In the genomic region with DNA sequence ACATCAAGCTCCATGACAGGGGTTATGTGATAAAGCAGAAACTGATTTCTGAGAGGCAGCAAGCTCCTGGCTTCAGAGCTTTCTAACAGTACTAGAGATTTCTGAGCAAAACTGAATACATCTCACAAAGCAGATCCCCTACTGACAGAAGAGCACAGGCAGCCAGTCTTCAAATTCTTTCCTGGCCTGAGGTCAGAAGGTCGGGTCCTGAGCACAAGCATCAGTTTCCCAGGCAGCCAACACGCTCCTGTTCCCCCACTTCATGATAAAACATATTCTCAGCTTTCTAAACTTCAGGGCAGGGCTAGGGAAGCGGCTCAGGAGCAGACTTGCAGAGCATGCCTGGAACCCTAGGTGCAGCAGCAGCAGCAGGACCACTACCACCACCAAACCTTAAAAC, we compare ENCODE assay signal across 16 mouse cellular contexts. TPM values are rescaled to one million over a fixed set of nuclear protein-coding genes. Genes with fewer than 3 reads are reported as not detected.
DNase-seq lines count a peak whose midpoint lies in the region; ATAC-seq and TF ChIP-seq lines count a peak whose summit lies in the region.
"Had no signal": no experiment of that assay in that cellular context is flagged by ENCODE, and none has a peak within 500 bp of the region (broad histone marks: within the 10 kb centered on the region; RNA-seq: fewer than 3 reads in every experiment).

No protein-coding gene starts in this region.

- no peaks in the 10 kb centered on the region for H3K27me3 ChIP-seq in heart, embryonic 13.5 days (replicated peaks)
- no peaks in the 10 kb centered on the region for H3K27me3 ChIP-seq in lung, embryonic 14.5 days (ENCODE audit: insufficient read depth, low read length)
- no peaks in the 10 kb centered on the region for H3K27me3 ChIP-seq in limb, embryonic 15.5 days
- H3K27me3 ChIP-seq in liver, postnatal 0 days (ENCODE audit: insufficient read depth, low read length), result no peaks in the 10 kb centered on the region

- H3K4me1 ChIP-seq in heart, embryonic 13.5 days, result peaks cover 25% of the 10 kb centered on the region
- peaks cover 20% of the 10 kb centered on the region for H3K4me1 ChIP-seq in lung, embryonic 14.5 days (ENCODE audit: insufficient read depth)
- no peaks in the 10 kb centered on the region for H3K4me1 ChIP-seq in brown adipose tissue, adult 24 weeks (ENCODE audit: control insufficient read depth, insufficient read depth, insufficient read length, low read length)
- H3K4me1 ChIP-seq in limb, embryonic 15.5 days, result peaks cover 13% of the 10 kb centered on the region
- peaks cover 5% of the 10 kb centered on the region; the same call in 1 of the 2 replicates for H3K4me1 ChIP-seq in liver, postnatal 0 days (ENCODE audit: insufficient read depth)

- H3K27ac ChIP-seq in heart, embryonic 13.5 days (replicated peaks), result peak overlapping the region; percentile 15; the same call in 1 of the 2 replicates
- peak overlapping the region; percentile 58; the same call in 1 of the 2 replicates for H3K27ac ChIP-seq in lung, embryonic 14.5 days (ENCODE audit: low read depth)
- peak overlapping the region; percentile 62 for H3K27ac ChIP-seq in brown adipose tissue, adult 24 weeks (replicated peaks; ENCODE audit: low read depth, low read length)
- peak overlapping the region; percentile 72 for H3K27ac ChIP-seq in limb, embryonic 15.5 days
- H3K27ac ChIP-seq in liver, postnatal 0 days (ENCODE audit: low read depth), result no peak overlapping the region
- H3K27ac ChIP-seq: forebrain, embryonic 10.5 days; kidney, postnatal 0 days; macrophage had no signal

- WGBS in heart, embryonic 13.5 days, result 29% methylated on average over 3 of the region's 3 CpGs
- 39% methylated on average over 3 of the region's 3 CpGs for WGBS in lung, embryonic 14.5 days
- WGBS in limb, embryonic 15.5 days, result 53% methylated on average over 3 of the region's 3 CpGs
- WGBS in liver, postnatal 0 days (ENCODE audit: insufficient replicate concordance), result 62% methylated on average over 3 of the region's 3 CpGs

- H3K9ac ChIP-seq in heart, embryonic 13.5 days, result no peak overlapping the region; the same call in 1 of the 2 replicates
- no peak overlapping the region for H3K9ac ChIP-seq in lung, embryonic 14.5 days
- no peak overlapping the region for H3K9ac ChIP-seq in limb, embryonic 15.5 days
- H3K9ac ChIP-seq in liver, postnatal 0 days (replicated peaks), result no peak overlapping the region

- no peak overlapping the region for H3K4me3 ChIP-seq in heart, embryonic 13.5 days
- H3K4me3 ChIP-seq in lung, embryonic 14.5 days (ENCODE audit: low read depth, low read length), result no peak overlapping the region
- no peak overlapping the region for H3K4me3 ChIP-seq in brown adipose tissue, adult 24 weeks (ENCODE audit: insufficient read depth, low read depth, low read length)
- H3K4me3 ChIP-seq in limb, embryonic 15.5 days, result no peak overlapping the region
- H3K4me3 ChIP-seq in liver, postnatal 0 days (ENCODE audit: low read depth, low read length), result no peak overlapping the region
- H3K4me3 ChIP-seq: forebrain, embryonic 10.5 days had no signal

- no peak overlapping the region for H3K4me2 ChIP-seq in heart, embryonic 13.5 days
- no peak overlapping the region for H3K4me2 ChIP-seq in lung, embryonic 14.5 days
- no peak overlapping the region for H3K4me2 ChIP-seq in limb, embryonic 15.5 days
- no peak overlapping the region for H3K4me2 ChIP-seq in liver, postnatal 0 days (ENCODE audit: low read depth, low read length)

- no peak for DNase-seq in heart, adult 18-20 months
- DNase-seq in lung, embryonic 14.5 days, result no peak
- DNase-seq in lung, postnatal 25 days (ENCODE audit: low spot score), result no peak
- DNase-seq in spleen, adult 12 weeks (ENCODE audit: low spot score), result no peak
- no peak for DNase-seq in liver, postnatal 0 days
- DNase-seq: cerebellum, adult 11-12 months; liver; midbrain, embryonic 14.5 days; thymus, adult 18-20 months had no signal

- no peaks in the 10 kb centered on the region for H3K9me3 ChIP-seq in heart, embryonic 13.5 days
- H3K9me3 ChIP-seq in lung, embryonic 14.5 days (ENCODE audit: low read depth, low read length), result no peaks in the 10 kb centered on the region
- no peaks in the 10 kb centered on the region for H3K9me3 ChIP-seq in limb, embryonic 15.5 days
- H3K9me3 ChIP-seq in liver, postnatal 0 days (ENCODE audit: low read length), result no peaks in the 10 kb centered on the region
- H3K9me3 ChIP-seq: forebrain, embryonic 10.5 days had no signal

- ATAC-seq in heart, embryonic 13.5 days (ENCODE audit: extremely low read depth, insufficient number of reproducible peaks, low FRiP score, low TSS enrichment), result no peak
- no peak for ATAC-seq in lung, embryonic 14.5 days (ENCODE audit: insufficient read depth)
- no peak for ATAC-seq in limb, embryonic 15.5 days (ENCODE audit: insufficient number of reproducible peaks, low FRiP score, low TSS enrichment, low read depth)
- ATAC-seq in liver, postnatal 0 days, result no peak

- TF ChIP-seq CTCF in lung, embryonic 14.5 days (IDR thresholded peaks at IDR 0.05; ENCODE audit: low read depth), result no peak
- no peak for TF ChIP-seq CTCF in liver, postnatal 0 days (IDR thresholded peaks at IDR 0.05; ENCODE audit: low read depth)

- no peaks in the 10 kb centered on the region for H3K36me3 ChIP-seq in heart, embryonic 13.5 days
- no peaks in the 10 kb centered on the region for H3K36me3 ChIP-seq in lung, embryonic 14.5 days (ENCODE audit: insufficient read depth)
- H3K36me3 ChIP-seq in limb, embryonic 15.5 days, result no peaks in the 10 kb centered on the region
- H3K36me3 ChIP-seq in liver, postnatal 0 days (replicated peaks; ENCODE audit: insufficient read depth, low read length), result no peaks in the 10 kb centered on the region
- H3K36me3 ChIP-seq: forebrain, embryonic 10.5 days had no signal

- TF ChIP-seq EP300 in liver, postnatal 0 days (IDR thresholded peaks at IDR 0.05; ENCODE audit: low read depth), result no peak

RNA-seq across cellular contexts. Expression of gene Rrp1b, which starts 52.4 kb away (rescaled TPM):
- polyA plus RNA-seq in heart, embryonic 13.5 days (2015; fragmentation: Nextera tagmentation; extraction: Ambion mirVana), result 34.8 and 42.1 TPM in 2 replicates
- total RNA-seq in heart, adult 18-20 months (2021), result 1 to 10 TPM; 6.3 to 6.9 TPM
- 76.5 and 77.5 TPM in 2 replicates for polyA plus RNA-seq in lung, embryonic 14.5 days (2014; fragmentation: Nextera tagmentation; extraction: Ambion mirVana)
- polyA plus RNA-seq in brown adipose tissue, adult 24 weeks (2012; ENCODE audit: insufficient read depth, insufficient read length, missing spikeins), result 3.2 and 5.9 TPM in 2 replicates
- 56.5 and 62.3 TPM in 2 replicates for polyA plus RNA-seq in limb, embryonic 15.5 days (2015; fragmentation: Nextera tagmentation; extraction: Ambion mirVana)
- 10.5 and 13.9 TPM in 2 replicates for polyA plus RNA-seq in liver, postnatal 0 days (2015; fragmentation: Nextera tagmentation; extraction: Ambion mirVana)

RNA-seq across cellular contexts. Expression of gene Hsf2bp, which starts 52.7 kb away (rescaled TPM):
- polyA plus RNA-seq in heart, embryonic 13.5 days (2015; fragmentation: Nextera tagmentation; extraction: Ambion mirVana), result 0.15 and 0.41 TPM in 2 replicates
- 1 to 10 TPM; 1.2 to 1.4 TPM for total RNA-seq in heart, adult 18-20 months (2021)
- 0.38 and 0.55 TPM in 2 replicates for polyA plus RNA-seq in lung, embryonic 14.5 days (2014; fragmentation: Nextera tagmentation; extraction: Ambion mirVana)
- polyA plus RNA-seq in brown adipose tissue, adult 24 weeks (2012; ENCODE audit: insufficient read depth, insufficient read length, missing spikeins), result not detected in 2 replicates
- 0.99 and 1.2 TPM in 2 replicates for polyA plus RNA-seq in limb, embryonic 15.5 days (2015; fragmentation: Nextera tagmentation; extraction: Ambion mirVana)
- 0.21 and 0.42 TPM in 2 replicates for polyA plus RNA-seq in liver, postnatal 0 days (2015; fragmentation: Nextera tagmentation; extraction: Ambion mirVana)
- total RNA-seq: common myeloid progenitor, adult 5-6 weeks had no signal
- polyA plus RNA-seq: macrophage had no signal
